Mouse (Mus musculus) forebrain, embryonic 14.5 days (tissue): ENCODE measurements around the gene Cdr2l. TPM values are rescaled to one million over a fixed set of nuclear protein-coding genes. Genes with fewer than 3 reads are reported as not detected.

ENCODE experiments used
- ATAC-seq: fragments of 200-750 bp; cut with Nextera tagmentation; 2 replicates; pipeline ENCODE4 v1.8.0; 2017; ENCODE audit warnings: mild to moderate bottlenecking, moderate library complexity
- DNase-seq: peaks from one replicate; pipeline ENCODE4 v3.0.0-alpha.2; 2015; ENCODE audit warnings: low spot score
- H3K27ac ChIP-seq: fragments of 300-500 bp; sonication (generic); 2 replicates; pipeline ENCODE4 v1.5.1; 2014; ENCODE audit warnings: low read depth, mild to moderate bottlenecking, control low read depth, low read length, moderate library complexity
- H3K27me3 ChIP-seq: fragments of 300-500 bp; sonication (generic); replicated peaks from 2 replicates; pipeline ENCODE4 v1.6.1; 2014; ENCODE audit warnings: low read length, control low read depth, mixed read lengths; ENCODE audit not compliant: control insufficient read depth, insufficient read depth
- H3K36me3 ChIP-seq: fragments of 300-500 bp; sonication (generic); 2 replicates; pipeline ENCODE4 v1.6.1; 2014; ENCODE audit warnings: low read length, control low read depth; ENCODE audit not compliant: control insufficient read depth, insufficient read depth
- H3K4me1 ChIP-seq: fragments of 300-500 bp; sonication (generic); 2 replicates; pipeline ENCODE4 v1.6.1; 2014; ENCODE audit warnings: antibody characterized with exemption, low read length, control low read depth; ENCODE audit not compliant: control insufficient read depth, insufficient read depth
- H3K4me2 ChIP-seq: fragments of 300-500 bp; sonication (generic); 2 replicates; pipeline ENCODE4 v1.6.1; 2014; ENCODE audit warnings: mild to moderate bottlenecking, control low read depth, low read length
- H3K4me3 ChIP-seq: fragments of 300-500 bp; sonication (generic); 2 replicates; pipeline ENCODE4 v1.5.1; 2014; ENCODE audit warnings: low read depth, low read length, control low read depth
- H3K9ac ChIP-seq: fragments of 300-500 bp; sonication (generic); 2 replicates; pipeline ENCODE4 v1.6.1; 2014; ENCODE audit warnings: mild to moderate bottlenecking, low read length, control low read depth, moderate library complexity
- H3K9me3 ChIP-seq: fragments of 300-500 bp; sonication (generic); replicated peaks from 2 replicates; pipeline ENCODE4 v1.6.1; 2016; ENCODE audit warnings: low read length, control low read depth, mixed read lengths; ENCODE audit not compliant: control insufficient read depth
- WGBS: fragments of 180-500 bp; shearing (Covaris S2); extraction: QIAGEN DNeasy Blood & Tissue Kit; methylation state at CpG from one replicate; pipeline ENCODE4 v1.1.7; 2014; 5-methylcytosine and 5-hydroxymethylcytosine counted together
- polyA plus RNA-seq: library from polyadenylated mRNA; unstranded; fragments of >200 nt; fragmentation: Nextera tagmentation; extraction: Ambion mirVana; gene quantifications from 2 replicates; pipeline ENCODE4 v1.2.1, GENCODE M21; 2014

Gene Cdr2l
- 17.7 and 19.0 TPM in 2 replicates for polyA plus RNA-seq

GRCm38 (mm10) chr11:115381743-115382539 lies at the start of gene Cdr2l:
Gene Cdr2l (plus strand): TSS chr11:115381916.
- H3K27me3 ChIP-seq: no peaks in the 10 kb centered on the region
- H3K4me2 ChIP-seq: peak within 1 kb of the TSS; percentile 88
- peak within 1 kb of the TSS; percentile 91 for H3K4me3 ChIP-seq
- H3K36me3 ChIP-seq: no peaks in the 10 kb centered on the region
- peak within 1 kb of the TSS; percentile 98 for H3K9ac ChIP-seq
- DNase-seq (peak; percentile 95), ATAC-seq (peak; percentile 90)
- H3K9me3 ChIP-seq: 0 out of 2 replicates have a peak, but pooled peaks cover 3% of the 10 kb centered on the region
- H3K27ac ChIP-seq: peak within 1 kb of the TSS; percentile 96
- under 1% methylated on average over 64 of the region's 76 CpGs for WGBS
- H3K4me1 ChIP-seq: peaks cover 23% of the 10 kb centered on the region

DNA sequence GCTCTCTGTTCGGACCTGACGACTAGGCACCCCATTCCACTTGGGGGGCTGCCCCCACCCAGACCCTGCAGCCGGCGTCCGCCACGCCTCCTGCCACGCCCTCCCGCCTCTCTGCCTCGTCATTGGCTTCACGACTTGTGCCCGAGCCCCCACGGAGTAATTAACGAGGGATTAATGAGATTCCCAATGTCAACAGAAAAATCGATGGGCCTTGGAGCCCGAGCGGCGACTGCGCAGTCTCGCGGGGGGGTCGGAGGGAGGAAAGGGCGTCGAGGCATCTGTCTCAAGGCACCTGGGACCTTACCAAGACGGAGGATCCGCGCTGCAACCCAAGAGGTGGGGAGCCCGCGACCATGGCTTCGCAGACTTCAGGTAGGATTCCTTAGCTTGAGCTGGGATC lies 47.2 kb upstream of the Cdr2l start, which contains the start of gene Otop3:
Gene Otop3 (plus strand): TSS at position 201 of the 400 bp plus-strand sequence.
- H3K27me3 ChIP-seq: peaks cover 22% of the 10 kb centered on the region
- H3K9ac ChIP-seq: peak within 1 kb of the TSS; percentile 43
- DNase-seq (no peak), ATAC-seq (no peak)
- H3K4me3 ChIP-seq: peak within 1 kb of the TSS; percentile 12
- peaks cover 9% of the 10 kb centered on the region for H3K4me1 ChIP-seq
- 1% methylated on average over 27 of the region's 29 CpGs for WGBS
- H3K36me3 ChIP-seq: no peaks in the 10 kb centered on the region
- no peak within 1 kb of the TSS for H3K27ac ChIP-seq
- H3K4me2 ChIP-seq: peak within 1 kb of the TSS; percentile 50
- no peaks in the 10 kb centered on the region for H3K9me3 ChIP-seq

DNA sequence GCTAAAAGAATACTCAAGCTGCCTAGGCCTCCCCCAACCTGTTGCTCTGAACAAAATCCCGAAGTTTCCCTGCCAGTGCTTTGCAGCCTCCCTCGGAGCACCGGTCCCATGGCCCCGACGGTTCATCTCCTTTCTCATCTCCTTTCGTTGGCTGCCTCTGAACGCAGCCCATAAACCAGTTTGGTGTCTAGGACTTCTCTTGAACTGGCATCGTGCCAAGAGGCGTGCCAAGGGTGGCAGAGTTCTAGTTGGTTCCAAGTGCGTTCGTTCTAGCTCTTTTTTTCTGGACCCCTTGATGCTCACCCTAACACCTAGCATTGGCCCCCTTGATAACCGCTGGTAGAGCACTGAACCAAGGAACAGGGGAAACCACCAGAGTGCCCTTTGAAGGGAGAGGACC lies 46.5 kb upstream of the Cdr2l start:
- 51% methylated on average over 12 of the region's 12 CpGs for WGBS
- no peak overlapping the region for H3K4me2 ChIP-seq
- peaks cover 22% of the 10 kb centered on the region for H3K27me3 ChIP-seq

GRCm38 (mm10) chr11:115336115-115336514 lies 45.6 kb upstream of the Cdr2l start:
- Histone ChIP-seq H3K9ac (no peak overlapping the region), H3K4me2 (no peak overlapping the region), H3K36me3 (no peaks in the 10 kb centered on the region), H3K4me3 (no peak overlapping the region), H3K27ac (no peak overlapping the region), H3K9me3 (no peaks in the 10 kb centered on the region), H3K27me3 (peaks cover 22% of the 10 kb centered on the region), H3K4me1 (peaks cover 9% of the 10 kb centered on the region)
- 22% methylated on average over 6 of the region's 6 CpGs for WGBS
- ATAC-seq: no peak
- DNase-seq: no peak

More for the DNA sequence above, 46.5 kb upstream of the Cdr2l start:
- no peaks in the 10 kb centered on the region for H3K9me3 ChIP-seq
- no peak overlapping the region for H3K9ac ChIP-seq
- no peak overlapping the region for H3K27ac ChIP-seq
- ATAC-seq: no peak
- peaks cover 9% of the 10 kb centered on the region for H3K4me1 ChIP-seq
- no peak overlapping the region for H3K4me3 ChIP-seq
- no peaks in the 10 kb centered on the region for H3K36me3 ChIP-seq
- no peak for DNase-seq

DNA sequence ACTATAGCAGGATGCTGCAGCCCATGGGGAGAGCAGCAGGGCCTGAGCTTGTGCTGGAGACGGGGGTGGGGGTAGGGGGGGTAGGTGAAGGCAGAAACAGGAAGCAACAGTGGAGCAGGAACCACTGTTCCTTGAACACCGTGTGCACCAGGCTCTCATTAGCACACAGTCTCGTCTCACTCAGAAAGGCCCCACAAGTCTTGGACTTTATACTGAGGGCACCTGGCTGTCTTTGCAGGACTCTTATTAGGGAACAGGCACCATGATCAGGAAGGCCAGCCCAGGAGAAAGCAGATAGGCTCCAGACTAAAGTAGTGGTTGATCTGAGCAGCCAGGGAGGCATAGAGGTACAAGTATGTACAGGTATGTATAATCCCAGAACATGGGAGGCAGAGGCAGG lies 44.4 kb upstream of the Cdr2l start:
- Histone ChIP-seq H3K4me1 (peaks cover 9% of the 10 kb centered on the region), H3K4me2 (no peak overlapping the region), H3K27me3 (peaks cover 22% of the 10 kb centered on the region), H3K4me3 (no peak overlapping the region), H3K9ac (no peak overlapping the region), H3K36me3 (no peaks in the 10 kb centered on the region), H3K27ac (no peak overlapping the region), H3K9me3 (no peaks in the 10 kb centered on the region)
- DNase-seq: no peak
- WGBS: 75% methylated on average over 3 of the region's 3 CpGs
- ATAC-seq: no peak

- H3K4me2 ChIP-seq: no peak overlapping the region
- peaks cover 9% of the 10 kb centered on the region for H3K4me1 ChIP-seq
- H3K4me3 ChIP-seq: no peak overlapping the region
- DNase-seq: no peak
- ATAC-seq: no peak
- H3K9ac ChIP-seq: no peak overlapping the region
- peaks cover 22% of the 10 kb centered on the region for H3K27me3 ChIP-seq
- no peaks in the 10 kb centered on the region for H3K36me3 ChIP-seq
- no peaks in the 10 kb centered on the region for H3K9me3 ChIP-seq
- no peak overlapping the region for H3K27ac ChIP-seq
- 57% methylated on average over 1 of the region's 1 CpGs for WGBS
Measured at GRCm38 (mm10) chr11:115337826-115338225, 43.9 kb upstream of the Cdr2l start.

- Histone ChIP-seq H3K27me3 (0 out of 2 replicates have a peak, but pooled peaks cover 3% of the 10 kb centered on the region), H3K4me3 (no peak overlapping the region), H3K4me2 (no peak overlapping the region), H3K9ac (no peak overlapping the region), H3K27ac (no peak overlapping the region), H3K36me3 (no peaks in the 10 kb centered on the region), H3K4me1 (no peaks in the 10 kb centered on the region), H3K9me3 (no peaks in the 10 kb centered on the region)
- DNase-seq (no peak), ATAC-seq (no peak)
- WGBS: 67% methylated on average over 2 of the region's 2 CpGs
Measured at GRCm38 (mm10) chr11:115341246-115341645, 40.5 kb upstream of the Cdr2l start.

DNA sequence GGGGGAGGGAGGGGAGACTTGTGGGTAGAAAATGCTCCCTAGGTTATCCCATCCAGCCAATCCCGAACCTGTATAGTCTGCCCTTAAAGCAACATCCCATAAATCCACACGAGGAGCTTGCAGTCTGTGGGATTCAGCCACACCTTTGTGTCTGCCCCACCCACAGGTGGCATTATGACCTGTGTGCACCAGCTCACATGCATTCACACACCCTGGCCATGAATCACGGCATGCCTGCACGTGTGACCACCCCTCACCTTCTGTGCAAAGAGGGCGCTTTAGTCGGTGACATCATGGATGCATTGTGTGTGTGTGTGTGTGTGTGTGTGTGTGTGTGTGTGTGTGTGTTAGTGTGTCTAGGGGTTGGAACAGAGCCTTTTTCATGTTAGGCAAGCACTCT lies 39.9 kb upstream of the Cdr2l start:
- Histone ChIP-seq H3K9ac (no peak overlapping the region), H3K4me1 (peaks cover 2% of the 10 kb centered on the region; the same call in 1 of the 2 replicates), H3K27ac (no peak overlapping the region), H3K4me2 (no peak overlapping the region), H3K27me3 (no peaks in the 10 kb centered on the region), H3K9me3 (no peaks in the 10 kb centered on the region), H3K4me3 (no peak overlapping the region), H3K36me3 (no peaks in the 10 kb centered on the region)
- WGBS: 67% methylated on average over 6 of the region's 6 CpGs
- DNase-seq: no peak
- no peak for ATAC-seq

- H3K4me1 ChIP-seq: peaks cover 4% of the 10 kb centered on the region; the same call in 1 of the 2 replicates
- H3K9ac ChIP-seq: no peak overlapping the region
- DNase-seq: no peak
- H3K27me3 ChIP-seq: no peaks in the 10 kb centered on the region
- no peaks in the 10 kb centered on the region for H3K36me3 ChIP-seq
- H3K4me2 ChIP-seq: no peak overlapping the region
- H3K4me3 ChIP-seq: no peak overlapping the region
- H3K9me3 ChIP-seq: no peaks in the 10 kb centered on the region
- H3K27ac ChIP-seq: no peak overlapping the region
- no peak for ATAC-seq
- 12% methylated on average over 12 of the region's 12 CpGs for WGBS
Measured at GRCm38 (mm10) chr11:115344967-115345366, 36.7 kb upstream of the Cdr2l start.
